ENCODE assay signal across 19 mouse cellular contexts in the genomic region with DNA sequence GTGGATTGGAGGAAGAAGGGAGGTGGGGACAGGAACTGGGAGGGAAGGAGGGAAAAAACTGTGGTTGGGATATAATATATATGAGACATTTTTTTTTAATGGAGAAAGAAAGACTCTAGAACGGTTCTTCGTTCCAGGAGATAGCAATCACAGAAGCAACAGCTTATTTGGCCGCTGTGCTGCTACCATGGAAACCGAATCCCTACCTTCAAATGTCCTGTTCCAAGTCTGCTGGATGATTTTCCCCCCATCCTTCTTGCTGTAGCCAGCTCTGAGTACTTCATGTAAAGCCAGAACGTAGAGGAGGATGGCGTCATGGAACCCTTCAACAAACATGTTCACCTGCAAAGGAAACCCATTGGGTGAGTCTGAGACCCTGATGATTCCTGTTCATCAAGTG. TPM values are rescaled to one million over a fixed set of nuclear protein-coding genes. Genes with fewer than 3 reads are reported as not detected.
"Had no signal": no experiment of that assay in that cellular context is flagged by ENCODE, and none has a peak within 500 bp of the region (broad histone marks: within the 10 kb centered on the region; RNA-seq: fewer than 3 reads in every experiment).

No protein-coding gene starts in this region.

- H3K4me3 ChIP-seq: liver, embryonic 15.5 days; lung, embryonic 15.5 days; megakaryocyte, embryonic 14.5 days; midbrain, embryonic 13.5 days; midbrain, embryonic 15.5 days; neural tube, embryonic 12.5 days; stomach, embryonic 15.5 days had no signal

- ATAC-seq: liver, postnatal 0 days; lung, postnatal 0 days; midbrain, embryonic 13.5 days; midbrain, embryonic 15.5 days had no signal

- H3K27ac ChIP-seq: liver, embryonic 15.5 days; lung, embryonic 15.5 days; macrophage; midbrain, embryonic 13.5 days; midbrain, embryonic 15.5 days; neural tube, embryonic 12.5 days; stomach, embryonic 15.5 days; stomach, postnatal 0 days had no signal

- DNase-seq: liver, postnatal 0 days; lung, adult 2 months; lung, postnatal 14 days; lung, postnatal 36 days; right cerebral cortex, postnatal 25 days; thymus, adult 2 months; thymus, postnatal 36 days had no signal

RNA-seq across cellular contexts. Expression of a gene that starts 48.7 kb away (rescaled TPM):
- total RNA-seq: megakaryocyte progenitor cell, adult 5-6 weeks; monocyte, adult 5-6 weeks had no signal
